Mouse (Mus musculus) heart, adult 11 months (tissue): ENCODE results near the gene Cdk18.

Source experiments
- DNase-seq: peaks from one replicate; pipeline ENCODE4 v3.0.0; 2022

Cdk18 gene

DNA sequence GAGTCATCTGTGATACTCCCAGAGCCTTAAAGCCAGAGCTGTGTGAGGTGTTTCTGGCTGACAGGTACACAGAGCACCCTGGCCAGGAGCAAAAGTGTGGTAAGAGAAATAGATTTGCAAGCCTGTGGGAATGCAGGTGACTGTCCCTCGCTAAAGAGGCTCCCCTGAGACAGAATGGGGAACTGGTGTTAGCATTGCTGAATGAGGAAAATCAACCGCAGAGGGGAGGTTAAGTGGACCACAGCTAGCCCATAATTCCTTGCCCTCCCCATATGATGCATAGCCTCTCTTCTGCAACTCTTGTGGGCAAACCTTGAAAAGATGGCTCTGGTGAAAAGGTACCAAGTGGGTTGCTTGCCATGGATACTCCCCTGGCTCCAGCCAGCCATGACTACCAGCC lies 9.9 kb upstream of the Cdk18 start:
- no peak for DNase-seq

DNA sequence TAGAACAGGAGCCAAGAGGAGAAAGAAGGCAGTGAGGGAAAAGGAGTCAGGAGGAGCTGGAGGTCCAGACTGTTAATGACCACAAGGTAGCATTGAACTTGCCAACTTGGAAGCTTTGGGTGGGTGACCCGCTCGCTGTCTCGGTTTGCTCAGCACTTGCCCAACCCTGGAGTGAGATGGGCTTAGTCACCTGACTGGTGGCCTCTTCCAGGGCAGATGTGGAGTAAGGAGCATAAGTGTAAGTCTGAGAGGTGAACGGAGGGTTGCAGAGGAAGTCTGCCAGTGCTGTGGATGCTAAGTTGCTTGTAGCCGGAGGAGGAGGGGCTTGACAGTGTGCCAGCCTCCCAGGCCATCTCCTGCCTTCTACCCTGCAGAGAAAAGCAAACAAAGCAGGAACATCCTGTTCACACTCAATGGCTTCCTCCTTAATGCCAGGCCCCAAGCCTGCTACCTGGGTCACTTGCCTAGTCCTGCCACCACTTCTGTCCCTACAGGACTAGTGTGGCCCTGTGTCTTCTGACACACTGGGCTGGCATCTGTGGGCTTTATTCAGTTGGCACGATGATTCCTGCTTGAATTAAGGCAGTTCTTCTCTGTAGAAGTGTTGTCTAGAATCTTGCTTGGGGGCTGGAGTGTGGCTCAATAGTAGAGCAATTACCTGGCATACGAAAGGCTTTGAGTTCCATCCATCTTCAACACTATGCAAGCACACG lies 6.6 kb upstream of the Cdk18 start:
- DNase-seq, result no peak

GRCm38 (mm10) chr1:132144837-132145236 lies 5.4 kb upstream of the Cdk18 start:
- DNase-seq, result no peak

- no peak for DNase-seq
Observed at GRCm38 (mm10) chr1:132144223-132144622, 4.7 kb upstream of the Cdk18 start.

DNA sequence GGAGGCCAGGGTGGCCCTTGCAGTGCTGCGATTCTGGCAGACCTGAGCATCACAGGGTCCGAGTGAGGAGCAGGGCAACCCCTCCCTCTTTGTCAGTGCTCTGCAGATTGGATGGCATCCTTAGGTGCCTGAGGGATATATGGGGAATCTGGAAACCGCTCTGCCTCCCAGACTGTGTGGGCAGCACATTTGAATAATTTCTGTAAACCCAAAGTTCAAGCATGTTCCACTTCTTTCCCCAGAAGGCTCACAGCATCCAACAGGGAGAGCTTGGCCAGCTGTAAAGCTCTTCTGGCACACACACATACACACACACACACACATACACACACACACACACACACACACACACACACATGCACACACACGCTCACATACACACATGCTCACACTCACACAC lies 4.2 kb upstream of the Cdk18 start:
- no peak for DNase-seq

DNA sequence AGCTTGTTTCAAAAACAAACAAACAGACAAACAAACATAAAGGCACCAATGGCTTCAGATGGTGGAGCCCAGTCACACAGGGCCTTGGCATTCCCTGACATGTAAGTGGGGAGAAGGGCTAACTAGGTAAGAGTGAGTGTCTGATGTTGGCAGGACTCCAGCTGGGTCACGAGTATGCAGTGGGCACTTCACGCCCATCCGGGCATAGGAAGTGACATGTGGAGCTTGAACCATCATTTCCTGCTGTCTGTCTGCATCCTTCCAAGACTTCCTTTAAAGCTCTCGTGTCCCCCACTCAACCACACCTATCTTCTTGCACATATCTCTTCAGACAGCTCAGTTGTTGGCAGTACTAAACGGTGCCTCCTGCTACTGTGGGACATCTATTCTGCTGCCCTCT lies 3.6 kb upstream of the Cdk18 start:
- DNase-seq, result no peak

GRCm38 (mm10) chr1:132141753-132142152 lies 2.3 kb upstream of the Cdk18 start:
- DNase-seq, result no peak

DNA sequence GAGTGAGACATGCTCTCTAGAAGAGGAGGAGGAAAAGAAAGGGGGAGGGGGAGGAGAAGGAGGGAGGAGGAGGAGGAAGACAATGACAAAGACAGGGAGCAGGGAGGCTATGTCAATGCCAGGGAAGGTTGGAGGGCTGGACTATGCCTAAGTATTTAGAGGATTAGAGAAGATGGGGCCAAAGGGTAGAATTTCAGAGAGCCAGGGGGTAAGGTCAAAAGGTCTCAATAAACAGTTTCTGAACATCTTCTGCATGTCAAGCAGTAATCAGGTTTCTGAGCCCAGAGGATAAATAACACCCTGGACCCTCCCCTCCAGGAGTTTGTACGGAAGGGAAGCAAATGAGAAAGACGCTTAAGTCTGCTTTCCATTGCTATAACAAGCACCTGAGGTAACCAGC lies 1.7 kb upstream of the Cdk18 start:
- DNase-seq, result no peak

DNA sequence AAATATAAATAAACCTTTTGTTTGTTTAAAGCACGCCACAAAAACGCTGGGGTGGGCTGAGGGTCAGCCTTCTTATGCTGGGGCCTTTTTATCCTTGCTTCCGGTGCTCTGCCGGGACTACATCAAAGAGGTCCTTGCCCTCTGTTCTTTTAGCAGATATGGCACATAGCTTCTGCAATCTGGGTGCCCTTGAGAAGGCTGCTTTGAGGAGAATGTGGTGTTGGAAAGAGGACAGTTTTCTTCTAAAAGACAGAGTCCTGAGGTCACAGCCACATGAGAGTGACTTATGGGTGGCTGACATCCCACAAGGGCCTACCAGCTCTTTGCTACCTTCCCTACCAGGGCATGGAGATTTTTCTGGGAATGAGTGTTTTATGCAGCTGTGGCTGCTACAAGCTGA lies 1.1 kb upstream of the Cdk18 start:
- no peak for DNase-seq

- DNase-seq, result no peak
Observed at GRCm38 (mm10) chr1:132140171-132140570, 687 bp upstream of the Cdk18 start.

DNA sequence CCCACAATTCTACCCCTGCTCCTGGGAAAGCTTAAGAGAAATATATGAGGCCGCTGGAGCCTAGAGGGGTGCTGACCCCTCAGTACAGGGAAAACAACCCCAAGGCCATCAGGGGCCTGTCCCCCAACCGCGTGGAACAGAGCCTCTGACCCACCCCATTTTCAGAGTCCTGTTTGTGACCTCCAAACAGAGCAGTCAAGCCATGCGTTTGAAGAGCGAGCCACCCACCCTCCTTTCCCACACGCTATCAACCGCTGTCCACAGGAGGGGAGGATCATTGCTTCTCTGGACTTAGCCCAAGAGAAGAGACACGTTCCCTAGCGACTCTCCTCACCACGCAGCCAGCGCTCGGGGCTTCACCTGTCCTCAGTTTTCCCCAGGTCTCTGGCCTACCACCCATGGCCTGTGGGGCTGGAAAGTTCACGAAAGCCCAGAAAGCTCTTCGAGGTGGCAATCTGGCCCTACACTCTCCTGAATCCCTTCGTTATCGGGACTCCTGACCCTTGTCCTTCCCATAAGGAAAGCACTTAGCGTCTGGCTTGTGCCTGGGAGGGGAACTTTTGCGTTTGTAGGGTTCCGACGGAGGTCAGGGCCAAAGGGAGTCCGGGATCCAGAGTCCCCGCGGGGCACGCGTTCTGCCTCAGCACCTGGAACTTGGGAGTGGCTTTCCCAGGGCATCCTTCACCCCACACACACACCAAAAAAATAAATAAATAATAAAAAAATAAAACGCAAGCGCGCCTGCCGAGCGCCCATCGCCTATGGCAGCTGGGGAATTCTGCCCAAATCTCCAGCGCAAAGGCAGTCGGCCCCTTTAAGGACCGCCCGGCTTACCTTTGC lies 688 bp downstream of the Cdk18 start:
- peak; percentile 92 for DNase-seq

GRCm38 (mm10) chr1:132137935-132138575 lies 1.4 kb downstream of the Cdk18 start:
- DNase-seq, result peak; percentile 91

DNA sequence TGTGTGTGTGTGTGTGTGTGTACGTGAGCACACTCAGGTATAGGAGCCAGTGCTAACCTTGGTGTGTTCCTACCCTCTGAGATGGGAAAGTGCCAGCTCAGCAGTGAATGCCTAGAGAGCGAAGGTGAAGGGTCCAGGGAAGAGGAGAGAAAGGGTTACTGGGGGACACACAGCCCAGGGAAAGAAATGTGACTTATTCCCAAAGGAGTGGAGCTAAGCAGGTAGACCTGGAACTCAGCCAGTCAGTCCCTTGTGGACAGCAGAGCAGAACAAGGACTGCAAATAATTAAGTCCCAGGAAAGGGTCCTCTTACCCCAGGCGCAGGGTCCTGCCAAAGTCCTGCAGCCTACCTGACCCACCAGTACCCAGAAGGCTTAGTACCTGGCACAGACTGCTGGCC lies 2.6 kb downstream of the Cdk18 start:
- DNase-seq, result no peak

GRCm38 (mm10) chr1:132135631-132136030 lies 3.9 kb downstream of the Cdk18 start:
- peak; percentile 91 for DNase-seq

DNA sequence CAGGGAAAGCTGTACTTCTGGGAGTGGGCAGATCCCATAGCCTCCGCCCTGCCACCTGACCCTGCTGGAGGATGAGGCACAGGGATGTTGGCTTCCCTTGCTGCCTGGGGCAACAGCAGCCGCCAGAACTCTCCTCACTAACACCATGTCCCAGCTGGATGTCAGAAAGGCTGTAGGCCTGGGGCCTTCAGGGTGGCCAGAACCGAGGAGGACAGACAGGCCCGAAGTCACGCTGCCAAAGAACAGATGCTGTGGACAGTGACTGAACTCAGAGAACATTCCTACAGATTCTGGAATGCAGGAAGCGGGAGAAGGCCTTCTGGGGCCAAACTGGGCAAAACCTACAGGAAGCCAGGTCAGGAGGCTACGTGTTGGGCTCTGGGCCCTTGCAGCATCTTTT lies 11.2 kb downstream of the Cdk18 start:
- DNase-seq, result peak; percentile 96

DNA sequence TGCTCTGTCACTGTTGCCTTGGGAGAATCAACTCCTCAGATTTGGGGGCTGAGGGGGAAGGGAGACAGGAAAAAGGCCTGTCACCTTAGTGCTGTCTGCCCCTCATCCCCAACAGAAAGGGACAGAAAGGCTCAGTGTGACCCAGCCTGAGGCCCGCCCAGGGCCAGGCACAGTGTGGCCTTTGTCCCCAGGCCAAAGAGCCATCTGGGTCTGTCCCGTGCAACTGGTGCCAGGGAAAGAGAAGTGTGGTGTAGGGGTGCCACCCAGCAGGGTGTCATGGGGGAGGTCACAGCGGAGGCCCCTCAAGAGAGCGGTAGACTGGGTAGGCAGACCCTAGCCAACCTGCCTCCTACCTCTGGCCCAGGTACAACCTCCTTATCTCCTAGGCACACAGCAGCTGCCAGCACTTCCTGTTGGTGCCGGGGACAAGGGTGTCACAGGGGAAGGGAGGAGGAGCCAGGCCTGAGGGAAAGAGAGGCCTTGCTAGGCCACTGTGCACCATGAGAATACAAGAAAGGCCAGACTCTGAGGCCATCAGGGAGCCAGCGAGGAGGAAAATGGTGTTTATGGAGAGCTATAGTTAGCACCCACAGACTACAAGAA lies 13.6 kb downstream of the Cdk18 start:
- DNase-seq, result peak; percentile 95

- peak; percentile 95 for DNase-seq
Observed at GRCm38 (mm10) chr1:132125249-132125648, 14.2 kb downstream of the Cdk18 start.

- DNase-seq, result no peak
Observed at GRCm38 (mm10) chr1:132123420-132124014, 16.0 kb downstream of the Cdk18 start.

- no peak for DNase-seq
Observed at GRCm38 (mm10) chr1:132121895-132122294, 17.6 kb downstream of the Cdk18 start.

GRCm38 (mm10) chr1:132121236-132121635 lies 18.2 kb downstream of the Cdk18 start:
- DNase-seq, result peak; percentile 96

- peak; percentile 95 for DNase-seq
Observed at GRCm38 (mm10) chr1:132116606-132117005, 22.9 kb downstream of the Cdk18 start.

GRCm38 (mm10) chr1:132113098-132113497 lies 26.4 kb downstream of the Cdk18 start:
- DNase-seq, result no peak

DNA sequence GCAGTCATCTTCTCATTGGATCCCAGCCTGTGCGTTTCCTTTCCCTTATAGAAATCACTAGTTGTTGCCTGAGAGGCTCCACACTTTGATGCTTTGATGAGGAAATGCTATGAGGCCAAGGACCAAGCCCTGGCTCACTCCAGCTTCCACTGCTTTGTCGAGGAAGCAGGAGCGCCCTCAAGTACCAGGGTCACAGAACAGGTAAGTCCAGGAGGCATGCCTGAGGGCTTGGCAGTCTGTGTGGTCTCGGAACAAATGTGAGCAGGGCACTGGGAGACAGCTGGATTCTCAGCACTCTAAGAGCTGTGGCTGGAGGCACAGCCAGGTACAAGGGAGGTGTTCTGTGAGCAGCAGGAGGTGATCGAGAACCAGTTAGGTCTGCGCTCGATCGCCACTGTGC lies 27.1 kb downstream of the Cdk18 start:
- no peak for DNase-seq
